Mouse (Mus musculus): ENCODE results near the gene Prkaca. TPM values are rescaled to one million over a fixed set of nuclear protein-coding genes. Genes with fewer than 3 reads are reported as not detected.

The Prkaca gene
- polyA plus RNA-seq, 1 experiment from 2014 or later, result 102 TPM

DNA sequence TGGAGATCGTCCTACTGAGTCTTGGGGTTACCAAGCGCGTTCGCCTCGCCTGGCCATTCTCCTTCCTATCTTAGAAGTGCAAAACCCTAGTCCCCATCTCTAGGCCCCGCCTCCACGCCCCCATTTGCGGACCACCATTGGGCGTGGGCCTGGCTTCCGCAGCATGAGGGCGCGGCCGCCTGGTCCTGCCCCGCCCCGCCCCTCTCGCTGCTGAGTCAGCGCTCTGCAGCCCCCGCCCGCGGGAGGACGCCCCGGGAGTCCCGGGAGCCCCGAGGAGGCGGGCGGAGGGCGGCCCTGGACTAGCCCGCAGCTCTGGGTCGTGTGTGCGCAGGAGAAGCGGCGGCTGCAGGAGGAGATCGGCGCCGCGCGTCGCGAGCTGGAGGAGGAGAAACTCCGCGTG, 53.1 kb downstream of the Prkaca start:
- DNase-seq (ENCODE audit: low read depth, low spot score), result no peak
- ChIA-PET POLR2A (interaction anchor here (0.6 kb wide), 1 partner anchor 234 kb away, joined by 3 read pairs; no protein-coding TSS in a partner anchor), CTCF (no interaction called here)
- no peaks in the 10 kb centered on the region for H3K27me3 ChIP-seq
- in situ Hi-C loops (cut with MboI; ENCODE audit: low pct_unique_long_range_greater_than_20kb), result no loop called here
- no peak for TF ChIP-seq CTCF (IDR thresholded peaks at IDR 0.05)
- ATAC-seq, result no peak

DNA sequence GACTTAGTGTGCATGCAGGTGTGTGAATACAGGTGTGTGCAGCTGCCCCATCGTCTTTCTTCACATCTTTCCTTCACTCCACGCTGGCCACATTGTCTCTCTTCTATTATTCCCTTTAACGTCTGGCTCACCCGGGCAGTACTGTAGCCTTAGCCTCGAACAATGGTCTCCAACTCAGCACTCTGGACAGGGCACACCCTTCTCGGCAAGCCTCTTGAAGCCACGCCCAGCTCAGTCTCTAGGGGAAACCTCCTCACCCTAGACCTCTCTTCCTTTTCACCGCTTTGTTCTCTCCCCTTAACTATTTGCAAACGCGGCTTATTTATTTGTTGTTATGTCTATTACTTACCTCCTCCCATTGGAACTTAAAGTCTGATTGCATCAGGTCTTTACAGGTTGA, 54.7 kb downstream of the Prkaca start:
- DNase-seq (ENCODE audit: low read depth, low spot score), result no peak
- no peak for ATAC-seq
- H3K27me3 ChIP-seq, result no peaks in the 10 kb centered on the region
- no peak for TF ChIP-seq CTCF (IDR thresholded peaks at IDR 0.05)
- ChIA-PET POLR2A (interaction anchor here (0.9 to 1.0 kb wide), 2 partner anchors 16 to 98 kb away, joined by 3 read pairs; partner anchors contain the start of gene Podnl1), CTCF (no interaction called here)
- in situ Hi-C loops (cut with MboI; ENCODE audit: low pct_unique_long_range_greater_than_20kb), result no loop called here

DNA sequence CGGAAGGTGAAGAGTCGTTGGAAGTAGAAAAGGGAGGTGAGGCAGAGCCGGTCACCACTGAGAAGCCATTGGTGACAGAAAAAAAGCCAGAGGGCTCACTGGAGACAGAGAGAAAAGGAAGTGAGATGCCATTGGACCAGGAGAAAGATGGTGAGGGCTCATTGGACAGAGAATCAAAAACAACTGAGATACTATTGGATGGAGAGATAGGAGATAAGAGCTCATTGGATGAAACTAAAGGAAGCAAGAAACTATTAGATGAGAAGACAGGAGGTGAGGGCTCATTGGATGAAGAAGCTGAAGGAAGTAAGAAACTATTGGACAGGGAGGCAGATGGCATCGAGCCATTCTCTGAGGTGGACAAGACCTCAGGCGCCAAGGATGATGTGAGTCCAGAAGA, 56.5 kb downstream of the Prkaca start:
- no peaks in the 10 kb centered on the region for H3K27me3 ChIP-seq
- POLR2A ChIA-PET, result no interaction called here
- TF ChIP-seq CTCF (IDR thresholded peaks at IDR 0.05), result no peak
- DNase-seq (ENCODE audit: low read depth, low spot score), result no peak
- in situ Hi-C loops (cut with MboI; ENCODE audit: low pct_unique_long_range_greater_than_20kb), result no loop called here
- ATAC-seq, result no peak
- CTCF ChIA-PET, result interaction anchor here (0.7 kb wide), 1 partner anchor 35 kb away, joined by 3 read pairs; no protein-coding TSS in a partner anchor

DNA sequence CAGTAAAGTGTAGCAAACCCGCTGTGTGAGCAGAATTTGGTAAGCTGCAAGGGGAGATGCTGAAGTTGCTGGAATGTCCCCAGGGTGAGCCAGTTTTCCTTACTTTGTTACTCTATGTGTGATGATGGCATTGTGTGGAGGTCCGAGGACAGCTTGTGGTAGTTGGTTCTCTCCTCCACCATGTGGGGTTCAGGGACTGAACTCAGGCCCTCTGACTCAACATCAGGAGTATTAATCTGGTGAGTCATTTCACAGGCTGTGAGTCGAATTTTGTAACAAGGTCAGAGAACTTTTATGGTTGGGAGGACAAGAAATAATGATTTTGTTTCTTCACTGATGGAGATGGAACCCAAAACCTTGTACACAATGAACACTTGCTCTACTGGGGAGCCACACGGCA, 60.0 kb downstream of the Prkaca start:
- DNase-seq (ENCODE audit: low read depth, low spot score) (peak; percentile 64), ATAC-seq (peak; percentile 73)
- no peak for TF ChIP-seq CTCF (IDR thresholded peaks at IDR 0.05)
- ChIA-PET CTCF (no interaction called here), POLR2A (interaction anchor here (0.5 kb wide), 1 partner anchor 126 kb away, joined by 3 read pairs; no protein-coding TSS in a partner anchor)
- in situ Hi-C loops (cut with MboI; ENCODE audit: low pct_unique_long_range_greater_than_20kb), result no loop called here
- no peaks in the 10 kb centered on the region for H3K27me3 ChIP-seq

DNA sequence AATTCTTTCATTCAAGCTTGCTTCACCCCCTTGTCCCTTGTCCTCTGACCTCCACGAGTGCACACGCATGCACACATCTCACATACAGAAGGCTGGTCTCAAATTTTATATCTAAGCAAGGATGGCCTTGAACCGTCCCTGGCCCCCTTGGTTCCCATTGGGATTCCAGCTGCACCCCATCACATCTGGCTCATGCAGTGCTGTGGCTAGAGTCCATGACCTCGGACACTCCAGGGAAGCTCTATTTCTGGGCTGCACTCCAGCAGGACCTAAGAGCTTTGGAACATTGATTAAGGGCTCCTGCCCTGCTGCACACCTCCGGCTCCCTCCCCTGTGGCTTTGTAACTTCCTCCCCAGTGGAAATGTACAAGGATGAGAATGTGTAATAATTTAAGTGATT, 65.2 kb downstream of the Prkaca start:
- no peak for TF ChIP-seq CTCF (IDR thresholded peaks at IDR 0.05)
- DNase-seq (ENCODE audit: low read depth, low spot score) (no peak), ATAC-seq (no peak)
- ChIA-PET POLR2A (no interaction called here), CTCF (interaction anchor here (1.1 to 2.0 kb wide), 7 partner anchors 14 to 144 kb away, joined by 3 to 6 read pairs (median 4); partner anchors contain the start of gene Rfx1)
- in situ Hi-C loops (cut with MboI; ENCODE audit: low pct_unique_long_range_greater_than_20kb), result loop anchor here (5.0 kb wide), 1 partner anchor 134 kb away; no protein-coding TSS in a partner anchor
- H3K27me3 ChIP-seq, result no peaks in the 10 kb centered on the region

DNA sequence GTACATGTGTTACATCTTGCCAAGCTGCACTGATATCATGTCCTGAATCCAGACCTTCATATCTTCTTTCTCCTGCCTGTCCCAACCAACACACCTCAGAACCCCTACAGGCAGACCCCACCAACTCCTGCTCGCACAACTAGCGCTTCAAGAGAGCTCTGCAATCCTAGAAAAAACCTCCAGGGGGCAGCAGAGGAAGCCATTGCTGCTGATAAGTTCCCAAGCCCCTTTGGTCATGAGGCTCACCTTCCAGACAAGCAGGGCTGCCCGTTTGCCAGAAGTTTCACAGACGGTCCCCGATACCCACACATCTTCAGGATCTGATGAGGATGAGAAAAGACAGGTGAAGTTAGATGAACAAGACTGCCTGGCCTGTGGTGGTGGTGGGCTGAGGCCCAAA, 66.3 kb downstream of the Prkaca start:
- ATAC-seq, result no peak

DNA sequence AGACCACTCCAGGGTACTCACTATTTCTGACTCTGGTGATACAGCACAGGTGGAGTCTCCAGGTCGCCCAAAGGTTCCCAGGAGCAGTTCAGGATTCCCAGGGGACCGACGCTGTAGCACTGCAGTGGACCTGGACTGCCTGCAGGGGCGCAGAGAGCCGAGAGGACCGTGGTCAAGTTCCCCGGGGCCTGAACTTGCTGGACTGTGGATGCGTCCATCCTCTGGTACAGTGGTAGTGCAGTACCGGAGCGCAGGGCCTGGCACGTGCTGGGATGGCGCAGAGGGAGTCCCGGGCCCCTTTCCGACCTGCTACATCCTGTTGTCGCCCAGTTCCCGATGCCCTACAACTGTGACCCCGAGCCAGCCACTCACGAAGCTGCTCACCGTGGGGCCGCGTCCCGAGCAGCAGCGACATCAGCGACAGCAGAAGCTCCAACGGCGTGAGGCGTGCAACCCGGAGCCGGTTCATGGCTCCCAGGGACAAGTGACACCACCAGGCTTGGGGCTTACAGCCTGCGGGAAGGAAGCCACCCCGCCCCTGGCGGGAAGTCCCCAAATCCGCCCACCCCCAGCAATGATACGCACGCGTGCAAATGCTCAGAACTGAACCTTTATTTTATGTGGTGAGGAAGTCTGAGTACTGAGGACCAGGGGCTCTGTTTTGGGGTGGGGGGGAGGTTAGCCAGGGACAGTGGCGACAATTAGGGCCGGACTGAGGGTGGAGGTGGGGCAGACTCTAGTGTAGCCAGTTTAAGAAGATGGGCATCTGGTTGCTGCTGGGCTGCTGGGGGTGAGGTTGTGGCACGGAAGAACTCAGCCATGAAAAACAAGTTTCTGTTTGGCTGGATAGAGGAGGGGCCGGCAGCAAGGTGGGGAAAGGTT, 69.5 kb downstream of the Prkaca start, which contains the start of gene Il27ra:
Gene Il27ra, minus strand, starts transcription at position 524 of the 882 bp plus-strand sequence.
- peaks cover 4% of the 10 kb centered on the region for H3K27me3 ChIP-seq
- in situ Hi-C loops (cut with MboI; ENCODE audit: low pct_unique_long_range_greater_than_20kb), result no loop called here
- POLR2A ChIA-PET, result no interaction called here
- CTCF ChIA-PET, result no interaction called here
- DNase-seq (ENCODE audit: low read depth, low spot score) (no peak), ATAC-seq (no peak)
- peak; percentile 79 for TF ChIP-seq CTCF (IDR thresholded peaks at IDR 0.05)

More for the DNA sequence above, 66.3 kb downstream of the Prkaca start:
- in situ Hi-C loops (cut with MboI; ENCODE audit: low pct_unique_long_range_greater_than_20kb), result loop anchor here (5.0 kb wide), 1 partner anchor 133 kb away; no protein-coding TSS in a partner anchor
- POLR2A ChIA-PET, result no interaction called here
- no peaks in the 10 kb centered on the region for H3K27me3 ChIP-seq
- TF ChIP-seq CTCF (IDR thresholded peaks at IDR 0.05), result peak; percentile 92
- CTCF ChIA-PET, result interaction anchor here (0.6 to 2.0 kb wide), 10 partner anchors 15 to 149 kb away, joined by 3 to 6 read pairs (median 4); partner anchors contain the start of gene Rfx1
- peak; percentile 33 for DNase-seq (ENCODE audit: low read depth, low spot score)

DNA sequence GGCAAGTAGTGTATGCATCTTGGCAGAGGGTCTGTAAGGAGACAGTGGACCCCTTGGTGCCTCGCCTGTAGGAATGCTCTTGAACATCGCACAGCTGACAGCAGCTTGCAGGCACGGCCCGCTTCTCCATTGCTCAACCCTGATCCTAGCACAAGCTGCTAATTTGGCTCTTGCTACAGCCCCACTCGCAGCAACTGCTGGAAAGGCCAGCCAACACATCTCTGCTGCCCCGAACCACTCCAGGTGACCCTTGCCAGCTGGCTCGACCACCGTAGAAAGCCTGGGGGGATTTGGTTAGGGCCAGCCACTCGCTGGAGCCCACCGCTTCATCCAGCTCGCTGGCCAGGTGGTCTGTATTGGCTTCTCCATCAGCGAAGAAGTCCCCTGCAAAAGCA, 70.2 kb downstream of the Prkaca start:
- in situ Hi-C loops (cut with MboI; ENCODE audit: low pct_unique_long_range_greater_than_20kb), result no loop called here
- TF ChIP-seq CTCF (IDR thresholded peaks at IDR 0.05), result no peak
- ChIA-PET POLR2A (no interaction called here), CTCF (interaction anchor here (1.0 to 1.1 kb wide), 2 partner anchors 22 to 25 kb away, joined by 3 to 4 read pairs; partner anchors contain the start of gene Gm10643)
- H3K27me3 ChIP-seq, result peaks cover 4% of the 10 kb centered on the region
- DNase-seq (ENCODE audit: low read depth, low spot score) (no peak), ATAC-seq (no peak)

DNA sequence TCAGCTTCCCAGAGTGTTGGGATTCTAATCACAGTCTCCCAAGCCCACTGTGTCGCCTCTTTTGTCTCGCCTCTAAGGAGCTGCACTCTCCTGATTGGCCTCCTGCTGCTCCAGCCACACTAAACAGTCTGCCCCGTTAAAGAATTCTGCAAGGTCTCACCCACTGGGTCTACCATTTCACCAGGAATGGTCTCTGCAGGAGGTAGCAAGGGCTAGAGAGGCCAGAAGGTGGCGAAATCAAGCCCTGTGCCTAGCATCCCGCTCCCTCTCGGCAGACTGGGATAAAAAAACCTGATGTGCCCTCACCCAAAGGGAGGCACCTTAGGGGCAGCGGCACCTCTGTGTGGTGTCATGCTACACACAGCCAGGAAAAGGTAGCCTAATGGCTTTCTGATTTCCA, 71.3 kb downstream of the Prkaca start:
- in situ Hi-C loops (cut with MboI; ENCODE audit: low pct_unique_long_range_greater_than_20kb), result no loop called here
- no peak for DNase-seq (ENCODE audit: low read depth, low spot score)
- POLR2A ChIA-PET, result interaction anchor here (0.6 kb wide), 2 partner anchors 13 to 22 kb away, joined by 3 read pairs; no protein-coding TSS in a partner anchor
- peaks cover 4% of the 10 kb centered on the region for H3K27me3 ChIP-seq
- CTCF ChIA-PET, result interaction anchor here (1.0 kb wide), 1 partner anchor 24 kb away, joined by 4 read pairs; no protein-coding TSS in a partner anchor
- TF ChIP-seq CTCF (IDR thresholded peaks at IDR 0.05), result no peak
- ATAC-seq, result no peak

DNA sequence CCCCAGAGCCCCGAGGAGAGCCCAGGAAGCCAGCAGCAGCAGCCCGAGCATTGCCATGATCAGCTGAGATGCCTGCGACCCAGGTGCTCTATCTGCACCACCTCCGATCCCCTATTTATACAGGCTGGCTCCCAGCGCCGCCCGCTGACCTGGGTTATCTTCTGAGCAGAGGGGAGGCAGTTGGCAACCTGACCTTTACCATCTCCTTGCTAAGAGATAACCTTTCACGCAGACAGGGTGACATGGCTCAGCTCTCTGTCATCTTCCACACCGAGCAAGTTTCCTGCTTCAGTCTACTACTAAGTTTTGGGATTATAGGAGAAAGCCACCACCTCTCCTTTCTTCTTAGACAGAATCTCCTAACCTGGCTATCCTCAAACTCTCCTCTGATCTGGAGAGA, 72.1 kb downstream of the Prkaca start, which contains the start of gene Rln3:
Gene Rln3, minus strand, starts transcription at position 101 of the 400 bp plus-strand sequence.
- ChIA-PET POLR2A (no interaction called here), CTCF (no interaction called here)
- no peak for TF ChIP-seq CTCF (IDR thresholded peaks at IDR 0.05)
- H3K27me3 ChIP-seq, result peaks cover 4% of the 10 kb centered on the region
- in situ Hi-C loops (cut with MboI; ENCODE audit: low pct_unique_long_range_greater_than_20kb), result no loop called here
- no peak for ATAC-seq
- no peak for DNase-seq (ENCODE audit: low read depth, low spot score)

Other genes with a start within 250 kb of the Prkaca start
- gene Adgre5, start 231.7 kb upstream of the Prkaca start, polyA plus RNA-seq (2021), result 77.0 TPM
- 51.2 TPM for gene Adgrl1, start 72.9 kb upstream of the Prkaca start, polyA plus RNA-seq (2021)
- 0.82 TPM for gene Gm10644, start 17.8 kb upstream of the Prkaca start, polyA plus RNA-seq (2021)
- 24.1 TPM for gene Asf1b, start 17.5 kb upstream of the Prkaca start, polyA plus RNA-seq (2021)
- gene Samd1, start 24.7 kb downstream of the Prkaca start, polyA plus RNA-seq (2021), result 42.5 TPM
- 1.3 TPM for gene 1700067K01Rik, start 28.5 kb downstream of the Prkaca start, polyA plus RNA-seq (2021)
- gene 2210011C24Rik, start 39.2 kb downstream of the Prkaca start, polyA plus RNA-seq (2021), result 4.9 TPM
- 48.0 TPM for gene Palm3, start 48.5 kb downstream of the Prkaca start, polyA plus RNA-seq (2021)
- gene Il27ra, start 69.6 kb downstream of the Prkaca start, polyA plus RNA-seq (2021), result 0.18 TPM
- not detected for gene Rln3, start 72.0 kb downstream of the Prkaca start, polyA plus RNA-seq (2021)
- 3.1 TPM for gene Gm10643, start 92.1 kb downstream of the Prkaca start, polyA plus RNA-seq (2021)
- 14.2 TPM for gene Rfx1, start 93.8 kb downstream of the Prkaca start, polyA plus RNA-seq (2021)
- 30.1 TPM for gene Dcaf15, start 131.8 kb downstream of the Prkaca start, polyA plus RNA-seq (2021)
- gene Podnl1, start 153.0 kb downstream of the Prkaca start, polyA plus RNA-seq (2021), result 4.9 TPM
- 54.7 TPM for gene Cc2d1a, start 174.9 kb downstream of the Prkaca start, polyA plus RNA-seq (2021)
- gene 4930432K21Rik, start 175.0 kb downstream of the Prkaca start, polyA plus RNA-seq (2021), result 3.9 TPM
- gene Nanos3, start 212.2 kb downstream of the Prkaca start, polyA plus RNA-seq (2021), result 0.81 TPM